Mouse (Mus musculus) left cerebral cortex, postnatal 10 days (tissue): ENCODE data around the gene Sdk1. TPM values are rescaled to one million over a fixed set of nuclear protein-coding genes. Genes with fewer than 3 reads are reported as not detected.
A peak's percentile ranks its signal among the peaks of the same experiment; 100 is the strongest.

Experiments
- DNase-seq, 2 experiments: peaks; one replicate each; pipeline ENCODE4 v3.0.0; 2021 to 2022; ENCODE audit warnings: low spot score in 2 of 2, mixed read lengths in 1 of 2; ENCODE audit errors: extremely low spot score in 1 of 2
- intact Hi-C: fragments of 180-260 bp; cut with DNase I; formaldehyde crosslinking; loops from one replicate; pipeline ENCODE4 v1.15.1; 2025
- total RNA-seq, 2 experiments: library from RNA; stranded (reverse); gene quantifications; 2 replicates each; pipeline ENCODE4 v1.2.3; 2021

Gene Sdk1
- total RNA-seq, 2 experiments from 2014 or later: 13.0 to 15.3 TPM

DNA sequence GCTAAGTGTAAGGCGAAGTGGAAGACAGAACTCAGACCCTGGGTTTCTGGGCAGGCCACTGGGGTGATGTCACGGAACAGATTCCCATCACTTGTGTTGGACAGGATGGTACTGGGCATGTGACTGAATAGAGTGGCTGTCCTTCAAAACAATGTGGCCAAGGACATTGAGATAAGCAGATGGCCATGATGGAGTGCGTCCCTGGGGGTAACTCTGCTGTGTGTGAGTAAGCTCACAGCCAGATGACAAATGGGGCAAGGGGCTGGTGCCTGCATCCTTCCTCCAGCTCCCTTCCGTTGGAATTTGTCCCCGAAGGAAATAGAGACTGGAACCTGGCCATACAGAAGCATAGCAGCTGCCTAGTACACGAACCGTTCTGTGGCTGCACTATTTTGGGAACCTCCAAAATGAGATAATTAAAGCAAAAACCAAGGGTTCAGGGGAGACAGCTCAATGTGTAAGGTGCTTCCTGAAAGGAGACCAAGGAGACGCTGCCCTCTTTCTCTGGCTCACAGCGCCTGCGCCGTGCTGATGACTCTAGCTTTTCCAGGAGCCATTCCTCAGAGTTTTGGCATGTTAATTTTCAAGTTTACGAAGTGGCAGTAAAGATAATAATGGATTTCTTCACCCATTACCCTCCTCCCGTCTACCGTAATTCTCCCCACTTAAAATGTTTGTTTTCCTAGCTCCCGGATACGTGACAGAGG is 661.4 kb downstream of the Sdk1 start:
- intact Hi-C loops: no loop called here
- no peak for DNase-seq

DNA sequence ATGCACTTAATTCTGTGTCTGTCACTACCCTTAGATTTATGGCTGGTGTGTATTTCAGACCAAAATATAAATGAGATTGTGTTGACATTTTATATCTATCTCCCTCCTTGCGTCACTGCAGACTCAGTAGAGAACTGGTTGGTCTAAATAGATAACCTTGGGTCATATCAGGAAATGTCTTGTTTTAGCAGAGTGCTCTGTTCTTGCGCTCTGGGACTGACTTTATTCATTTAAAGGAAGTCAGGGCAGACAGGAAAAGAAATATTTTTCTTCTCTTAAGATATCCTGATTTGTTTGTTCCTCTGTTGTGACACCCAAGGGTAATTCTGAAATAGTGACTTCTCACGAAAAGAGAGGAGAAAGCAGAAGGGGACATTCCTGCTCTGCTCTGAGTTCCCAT is 669.2 kb downstream of the Sdk1 start:
- intact Hi-C loops: no loop called here

GRCm38 (mm10) chr5:141910886-141911285 is 669.6 kb downstream of the Sdk1 start:
- no peak for DNase-seq
- intact Hi-C loops: no loop called here

More for the DNA sequence above, 669.2 kb downstream of the Sdk1 start:
- no peak for DNase-seq

GRCm38 (mm10) chr5:141912881-141913280 is 671.6 kb downstream of the Sdk1 start:
- intact Hi-C loops: no loop called here
- no peak for DNase-seq

- intact Hi-C loops: no loop called here
- peak in 1 of 2 experiments; percentile 36 for DNase-seq
Observed at GRCm38 (mm10) chr5:141916954-141917353, 675.7 kb downstream of the Sdk1 start.

GRCm38 (mm10) chr5:141939000-141939399 is 697.7 kb downstream of the Sdk1 start:
- no peak for DNase-seq
- intact Hi-C loops: no loop called here

DNA sequence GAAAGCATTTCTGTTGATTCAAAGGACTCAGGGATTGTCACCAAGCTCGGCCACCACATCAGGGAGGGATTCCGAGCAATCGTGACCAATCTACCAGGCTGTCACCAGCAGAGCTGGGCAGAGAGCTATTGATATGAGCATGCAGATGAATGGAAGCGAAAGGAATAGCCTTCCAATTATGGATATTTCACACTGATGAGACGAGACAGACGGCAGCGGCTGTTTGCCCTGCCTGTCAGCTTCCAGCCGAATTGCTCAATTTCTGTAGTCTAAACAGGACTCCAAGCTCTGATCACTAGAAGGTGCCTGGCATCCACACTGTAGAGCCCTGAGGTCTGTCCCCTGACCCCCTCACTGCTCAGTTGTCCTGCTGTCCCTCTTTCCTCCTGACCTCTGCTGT is 699.3 kb downstream of the Sdk1 start:
- intact Hi-C loops: no loop called here
- no peak for DNase-seq

GRCm38 (mm10) chr5:141950791-141951190 is 709.5 kb downstream of the Sdk1 start:
- DNase-seq: no peak

GRCm38 (mm10) chr5:141952270-141952669 is 711.0 kb downstream of the Sdk1 start:
- DNase-seq: no peak
- intact Hi-C loops: no loop called here

More at GRCm38 (mm10) chr5:141950791-141951190, 709.5 kb downstream of the Sdk1 start:
- intact Hi-C loops: no loop called here

- DNase-seq: no peak
- intact Hi-C loops: no loop called here
Observed at GRCm38 (mm10) chr5:141952708-141953490, 711.6 kb downstream of the Sdk1 start.

DNA sequence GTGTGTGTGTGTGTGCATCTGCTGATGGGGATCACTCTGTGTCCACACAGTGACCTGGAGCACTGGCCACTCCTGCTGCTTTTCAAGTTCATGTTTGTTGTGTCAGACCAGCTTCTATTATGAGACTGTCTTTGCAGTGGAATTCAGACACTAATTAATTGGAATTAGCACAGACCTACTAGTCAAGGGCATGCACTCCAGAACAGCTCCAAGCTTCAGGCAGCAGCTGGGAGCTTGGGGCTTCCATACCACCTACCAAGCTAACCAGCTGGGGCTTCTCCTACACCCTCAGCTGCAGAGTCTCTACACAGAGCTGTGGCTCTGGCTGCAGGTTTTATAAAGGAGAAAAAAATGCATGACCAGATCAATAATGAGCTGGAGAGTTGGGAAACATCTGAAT is 729.8 kb downstream of the Sdk1 start:
- no peak for DNase-seq
- intact Hi-C loops: no loop called here

GRCm38 (mm10) chr5:141979511-141979910 is 738.2 kb downstream of the Sdk1 start:
- DNase-seq: no peak
- intact Hi-C loops: no loop called here

DNA sequence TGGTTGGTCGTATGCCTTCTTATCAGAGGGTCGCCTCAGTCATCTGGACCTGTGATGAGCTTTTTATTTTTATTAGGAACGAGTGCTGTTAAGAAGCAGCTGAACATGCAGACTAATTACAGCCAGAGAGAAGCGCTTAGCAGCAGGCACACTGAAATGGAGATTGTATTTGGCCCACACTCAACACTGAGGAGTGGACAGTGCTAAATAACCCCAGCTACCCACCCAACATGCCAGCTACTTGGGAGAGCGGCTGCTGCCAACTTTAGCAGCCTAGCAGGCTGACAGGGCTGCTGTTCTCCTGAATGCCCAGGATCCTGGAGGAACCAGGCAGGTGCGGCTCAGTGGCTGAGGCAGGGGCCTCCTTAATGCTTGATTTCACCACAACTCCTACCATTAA is 739.5 kb downstream of the Sdk1 start:
- intact Hi-C loops: loop anchor here (10.0 kb wide), 1 partner anchor 334 kb away; no protein-coding TSS in a partner anchor

GRCm38 (mm10) chr5:141984322-141984721 is 743.0 kb downstream of the Sdk1 start:
- intact Hi-C loops: loop anchor here (10.0 kb wide), 1 partner anchor 330 kb away; no protein-coding TSS in a partner anchor
- DNase-seq: no peak

More for the DNA sequence above, 739.5 kb downstream of the Sdk1 start:
- DNase-seq: no peak

DNA sequence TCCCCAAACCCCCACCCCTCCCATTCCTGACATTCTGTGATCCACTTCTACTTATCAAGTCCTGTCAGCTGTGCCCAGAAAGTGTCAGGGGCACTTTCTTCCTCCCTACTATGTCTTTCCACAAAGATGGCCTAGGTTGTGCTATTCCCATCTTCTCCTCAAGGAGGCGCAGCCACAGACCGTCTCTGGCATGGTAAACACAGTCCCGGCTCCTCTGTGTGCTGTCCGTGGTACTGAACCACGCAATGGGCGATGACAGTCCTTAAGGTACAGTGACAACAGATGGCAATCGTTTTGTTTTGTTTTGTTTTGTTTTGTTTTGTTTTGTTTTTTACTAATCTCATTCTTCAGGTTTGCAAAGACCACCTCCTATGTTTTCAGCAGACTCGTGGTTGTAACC is 743.7 kb downstream of the Sdk1 start:
- intact Hi-C loops: loop anchor here (10.0 kb wide), 1 partner anchor 330 kb away; no protein-coding TSS in a partner anchor

GRCm38 (mm10) chr5:141985551-141985950 is 744.3 kb downstream of the Sdk1 start:
- intact Hi-C loops: loop anchor here (10.0 kb wide), 1 partner anchor 329 kb away; no protein-coding TSS in a partner anchor
- DNase-seq: no peak

More for the DNA sequence above, 743.7 kb downstream of the Sdk1 start:
- DNase-seq: peak; percentile 21 to 74

DNA sequence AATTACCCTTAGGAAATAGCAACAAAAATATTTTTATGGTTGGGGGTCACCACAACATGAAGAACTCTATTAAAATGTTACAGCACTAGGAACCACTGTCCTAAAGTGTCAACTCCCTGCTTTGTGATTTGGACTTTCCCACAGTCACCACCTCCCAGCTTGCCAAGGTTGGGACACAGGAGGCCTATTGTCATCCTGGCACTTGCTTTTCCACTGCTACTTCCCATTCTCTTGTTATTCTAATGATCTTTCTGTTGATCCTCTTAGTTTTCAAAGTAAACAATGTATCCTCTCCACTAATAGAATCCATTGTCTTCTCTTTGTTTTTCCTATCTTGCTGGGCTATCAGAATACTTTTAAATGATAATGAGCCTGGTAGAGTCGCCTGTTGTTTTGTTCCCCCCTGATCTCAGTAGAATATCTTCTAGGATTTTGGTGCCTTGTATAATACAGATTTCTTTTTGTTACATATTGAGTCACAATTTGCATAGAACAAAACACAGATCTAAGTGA is 746.1 kb downstream of the Sdk1 start:
- intact Hi-C loops: loop anchor here (10.0 kb wide), 1 partner anchor 327 kb away; no protein-coding TSS in a partner anchor
- no peak for DNase-seq

- DNase-seq: peak; percentile 20 to 32
- intact Hi-C loops: loop anchor here (10.0 kb wide), 1 partner anchor 326 kb away; no protein-coding TSS in a partner anchor
Observed at GRCm38 (mm10) chr5:141988685-141989084, 747.4 kb downstream of the Sdk1 start.

DNA sequence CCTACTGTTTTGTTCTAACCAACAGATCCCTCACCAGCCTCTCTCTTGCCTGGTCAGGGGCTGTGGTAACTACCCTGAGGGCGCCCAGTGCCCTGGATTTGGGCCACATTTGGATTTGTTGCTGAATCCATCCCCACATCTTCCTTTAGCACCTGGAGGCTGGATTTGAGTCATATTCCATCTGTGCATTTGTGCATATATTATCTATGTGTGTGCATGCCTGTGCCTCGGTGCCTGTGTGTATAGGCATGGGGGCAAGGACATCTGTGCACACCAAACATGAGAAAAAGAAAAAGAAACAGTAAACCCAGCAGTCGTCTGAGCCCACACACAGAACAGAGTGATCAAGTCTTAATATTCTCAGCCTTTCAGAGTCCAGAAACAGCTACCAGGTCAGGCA is 752.9 kb downstream of the Sdk1 start:
- intact Hi-C loops: no loop called here
- no peak for DNase-seq
